Mouse (Mus musculus) layer of hippocampus, adult 11-12 months (tissue): ENCODE data around the gene Grid2ip.

Experiments used
- DNase-seq: peaks from one replicate; pipeline ENCODE4 v3.0.0; 2022; ENCODE audit warnings: low spot score

Grid2ip gene

DNA sequence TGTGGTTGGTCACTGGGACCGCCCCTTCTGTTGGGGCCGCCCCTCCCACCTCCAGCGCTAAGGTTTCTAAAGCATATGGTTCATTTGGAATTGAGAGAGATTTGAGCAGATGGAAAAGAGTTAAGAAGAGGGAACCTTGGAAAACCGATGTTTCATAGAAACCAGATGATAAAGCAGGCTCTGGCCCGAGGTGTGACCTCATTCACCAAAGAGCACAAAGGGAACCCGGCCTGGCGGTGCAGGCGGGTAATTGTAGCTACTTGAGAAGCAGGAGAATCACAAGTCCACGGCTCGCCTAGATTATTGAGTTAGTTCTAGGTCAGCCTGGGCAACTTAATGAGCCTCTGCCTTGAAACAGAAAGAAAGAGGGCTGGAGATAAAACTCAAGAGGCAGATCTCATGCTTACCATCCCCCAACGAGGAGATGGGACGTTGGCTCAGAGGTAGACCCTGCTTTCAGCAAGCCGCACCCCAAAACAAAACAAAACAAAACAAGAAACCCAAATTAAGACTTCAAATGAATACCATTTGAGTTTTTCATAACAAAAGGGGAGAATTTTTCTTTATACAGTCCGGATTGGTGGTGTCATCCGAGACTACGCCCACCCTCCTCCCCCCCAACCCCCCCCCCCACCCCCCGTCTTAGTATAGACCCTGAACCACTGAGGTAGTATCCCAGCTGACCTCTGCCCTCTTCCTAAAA, at the start of gene Grid2ip:
Gene Grid2ip (plus strand): TSS at position 653 of the 703 bp plus-strand sequence.
- no peak for DNase-seq

- no peak for DNase-seq
Measured at GRCm38 (mm10) chr5:143308825-143309224, 48.3 kb upstream of the Grid2ip start.

GRCm38 (mm10) chr5:143309916-143310315, 47.2 kb upstream of the Grid2ip start:
- DNase-seq = no peak

- DNase-seq = peak; percentile 83
Measured at GRCm38 (mm10) chr5:143311886-143312285, 45.3 kb upstream of the Grid2ip start.

DNA sequence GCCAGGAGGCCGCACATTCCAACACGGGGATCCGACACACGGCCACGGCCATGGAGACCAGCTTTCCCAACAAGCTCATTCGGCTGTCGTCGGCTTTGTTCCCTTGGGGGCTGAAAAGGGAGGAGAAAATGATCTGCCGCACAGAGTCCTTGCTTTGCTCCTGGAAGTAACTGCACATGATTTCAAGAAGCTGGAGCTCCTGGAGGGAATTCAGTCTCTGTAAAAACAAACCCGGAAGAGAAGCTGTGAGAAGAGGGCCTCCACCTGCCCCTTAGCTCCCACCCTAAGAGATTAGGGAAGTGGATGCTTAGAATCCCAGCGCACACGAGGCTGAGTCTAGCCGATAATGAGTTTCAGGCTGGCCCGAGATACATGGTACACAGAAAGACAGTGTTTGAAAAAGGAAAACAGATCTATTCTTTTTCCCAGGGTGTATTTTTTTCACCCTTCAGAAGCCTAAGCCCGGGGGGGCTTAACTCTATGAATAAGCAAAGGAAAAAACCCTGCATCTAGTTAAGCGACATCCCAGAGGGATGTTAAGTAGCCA, 42.9 kb upstream of the Grid2ip start:
- no peak for DNase-seq

- peak; percentile 83 for DNase-seq
Measured at GRCm38 (mm10) chr5:143314730-143315513, 42.2 kb upstream of the Grid2ip start, which contains the start of gene E130309D02Rik. E130309D02Rik (minus strand) TSS chr5:143315360.

GRCm38 (mm10) chr5:143315514-143315888, 41.6 kb upstream of the Grid2ip start:
- DNase-seq = no peak

DNA sequence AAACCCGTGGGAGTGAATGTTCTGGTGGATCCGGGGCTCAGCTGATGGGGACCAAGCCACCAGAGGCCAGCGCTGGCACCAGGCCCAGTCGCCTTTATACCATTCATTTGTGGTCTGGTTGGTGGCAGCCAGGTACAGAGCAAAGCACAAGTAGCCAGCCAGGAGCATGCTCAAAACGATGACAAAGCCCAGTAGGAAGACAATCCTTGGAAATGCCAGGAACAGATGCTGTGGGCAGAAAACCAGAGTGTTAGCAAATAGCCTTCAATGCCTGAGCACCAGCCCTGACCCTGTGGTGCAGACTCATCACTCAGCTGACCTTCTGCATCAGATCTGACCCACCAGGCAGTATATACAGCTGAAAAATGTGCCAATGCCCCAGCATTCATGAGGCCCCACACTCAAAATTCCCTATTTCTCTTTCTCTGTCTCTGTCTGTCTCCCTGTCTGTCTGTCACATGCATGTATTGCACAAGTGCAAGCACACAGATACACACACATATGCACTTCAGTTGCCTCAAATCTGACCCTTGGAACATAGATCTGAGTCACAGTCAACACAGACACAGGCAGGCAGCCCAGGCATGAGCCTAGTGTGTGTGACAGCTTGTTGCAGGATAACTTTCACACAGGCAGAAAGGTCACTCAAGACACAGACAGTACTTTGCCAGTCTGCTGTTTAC, 40.4 kb upstream of the Grid2ip start:
- DNase-seq = no peak

DNA sequence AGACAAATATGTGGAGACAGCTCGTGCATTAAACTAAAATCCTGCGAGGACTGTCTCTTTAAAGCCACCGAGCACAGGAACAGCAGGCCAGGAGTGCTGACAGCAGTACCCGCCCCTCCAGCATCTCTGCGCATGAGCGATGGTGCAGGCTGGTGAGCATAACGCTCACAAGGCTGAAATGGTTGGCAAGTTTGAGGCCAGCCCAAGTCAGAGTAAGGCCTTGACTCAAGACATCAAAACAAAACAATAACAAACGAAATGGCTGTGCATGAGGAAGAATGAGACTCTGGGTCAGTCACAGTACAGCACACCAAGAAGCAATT, 39.9 kb upstream of the Grid2ip start:
- no peak for DNase-seq

GRCm38 (mm10) chr5:143328690-143329495, 28.2 kb upstream of the Grid2ip start, which contains the start of gene Zdhhc4:
Zdhhc4 (minus strand) TSS chr5:143329256.
- DNase-seq = peak; percentile 88

- DNase-seq = peak; percentile 91
Measured at GRCm38 (mm10) chr5:143333872-143334271, 23.3 kb upstream of the Grid2ip start.

DNA sequence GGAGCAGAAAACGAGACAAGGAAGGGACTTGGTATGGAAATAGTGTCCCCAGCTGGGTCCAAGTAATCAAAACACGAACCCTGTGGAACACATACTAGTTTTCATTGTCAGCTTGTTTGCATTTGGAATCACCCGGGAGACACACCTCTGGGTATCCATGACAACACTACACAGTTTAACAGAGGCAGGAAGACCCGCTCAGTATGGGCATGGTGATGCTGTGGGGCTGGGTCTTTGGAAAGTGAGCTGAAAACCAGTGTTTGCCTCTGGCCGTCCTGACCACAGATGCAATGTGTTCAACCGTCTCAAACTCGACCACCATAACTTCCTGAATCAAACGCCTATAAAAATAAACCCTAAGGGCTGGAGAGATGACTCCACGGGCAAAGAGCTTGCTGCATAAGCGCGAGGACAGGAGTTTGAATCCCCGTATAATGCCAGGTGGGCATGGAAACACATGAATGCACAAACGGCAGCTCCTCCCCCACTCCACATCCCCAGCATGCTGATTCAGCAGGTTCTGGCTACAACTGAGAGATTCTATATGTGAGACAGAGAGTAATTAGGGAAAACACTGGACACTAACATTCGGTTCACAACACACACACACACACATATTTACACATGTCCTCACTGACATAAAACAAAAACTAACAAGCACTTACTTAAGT, 22.6 kb upstream of the Grid2ip start:
- DNase-seq = no peak

DNA sequence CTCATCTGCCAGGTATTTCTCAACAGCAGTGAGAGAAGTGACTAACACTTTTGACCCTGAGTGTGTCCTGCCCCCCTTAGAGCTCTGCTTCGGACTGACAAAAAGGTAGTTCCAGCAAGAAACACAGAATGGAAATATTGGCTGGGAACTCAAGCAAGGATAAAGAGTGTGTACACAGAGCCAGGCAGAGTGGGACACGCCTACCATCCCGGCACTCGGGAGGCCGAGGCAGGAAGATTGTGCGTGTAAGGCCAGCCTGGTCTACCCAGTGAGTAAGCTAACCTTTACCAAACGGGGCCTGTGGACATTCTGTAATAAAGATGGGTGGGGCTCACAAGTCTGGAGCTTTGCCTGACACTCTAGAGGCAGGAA, 22.1 kb upstream of the Grid2ip start:
- no peak for DNase-seq

DNA sequence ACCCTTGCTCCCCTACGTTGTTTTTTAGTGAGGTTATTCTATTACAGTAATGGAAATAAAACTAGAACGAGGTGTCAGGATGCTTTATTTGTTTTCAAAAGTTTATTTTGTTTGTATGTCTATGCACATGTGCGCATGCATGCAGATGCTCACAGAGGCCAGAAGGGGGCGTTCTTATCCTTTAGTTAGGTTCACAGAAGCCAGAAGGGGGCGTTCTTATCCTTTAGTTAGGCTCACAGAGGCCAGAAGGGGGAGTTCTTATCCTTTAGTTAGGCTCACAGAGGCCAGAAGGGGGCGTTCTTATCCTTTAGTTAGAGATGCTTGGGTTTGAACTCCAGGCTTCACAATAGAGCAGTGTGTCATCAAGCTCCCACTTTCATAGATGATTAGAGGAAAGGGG, 20.6 kb upstream of the Grid2ip start:
- no peak for DNase-seq

GRCm38 (mm10) chr5:143339603-143340002, 17.5 kb upstream of the Grid2ip start:
- no peak for DNase-seq

- DNase-seq = no peak
Measured at GRCm38 (mm10) chr5:143346367-143346766, 10.8 kb upstream of the Grid2ip start.

GRCm38 (mm10) chr5:143356017-143356416, 1.1 kb upstream of the Grid2ip start:
- DNase-seq = no peak

DNA sequence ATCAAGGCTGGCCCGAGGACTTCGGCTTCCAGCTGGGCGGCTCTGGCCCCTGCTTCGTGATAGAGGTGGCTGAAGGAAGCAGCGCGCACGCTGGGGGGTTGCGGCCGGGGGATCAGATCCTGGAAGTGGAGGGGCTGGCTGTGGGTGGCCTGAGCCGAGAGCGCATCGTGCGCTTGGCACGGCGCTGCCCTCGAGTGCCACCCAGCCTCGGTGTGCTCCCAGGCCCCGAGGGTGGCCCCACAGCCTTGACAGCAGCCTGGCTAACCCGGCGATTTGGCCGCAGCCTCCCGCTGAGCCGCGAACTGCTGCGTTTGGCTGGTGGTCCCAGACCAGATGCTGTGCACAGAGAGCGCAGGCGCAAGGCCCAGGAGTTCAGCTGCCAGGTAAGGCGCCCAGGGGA, 426 bp downstream of the Grid2ip start:
- no peak for DNase-seq

DNA sequence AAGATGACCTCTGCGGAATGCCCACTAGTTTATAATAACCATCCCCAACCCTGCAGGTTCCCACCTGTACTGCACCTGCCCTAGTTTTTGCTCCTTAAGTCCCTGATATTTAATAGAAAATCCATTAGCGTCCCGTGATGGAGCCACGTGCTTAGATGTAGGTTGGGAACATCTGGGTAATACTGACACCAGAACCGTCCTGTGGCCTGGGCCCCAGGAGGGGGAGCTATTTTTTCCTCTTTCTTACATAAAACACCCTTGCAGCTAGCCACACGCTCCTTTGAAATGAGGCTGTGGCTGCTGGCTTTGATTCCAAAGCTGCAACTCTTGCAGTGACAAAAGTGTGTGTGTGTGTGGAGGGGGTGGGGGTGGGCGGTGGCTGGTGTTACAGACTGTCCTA, 2.1 kb downstream of the Grid2ip start:
- no peak for DNase-seq

DNA sequence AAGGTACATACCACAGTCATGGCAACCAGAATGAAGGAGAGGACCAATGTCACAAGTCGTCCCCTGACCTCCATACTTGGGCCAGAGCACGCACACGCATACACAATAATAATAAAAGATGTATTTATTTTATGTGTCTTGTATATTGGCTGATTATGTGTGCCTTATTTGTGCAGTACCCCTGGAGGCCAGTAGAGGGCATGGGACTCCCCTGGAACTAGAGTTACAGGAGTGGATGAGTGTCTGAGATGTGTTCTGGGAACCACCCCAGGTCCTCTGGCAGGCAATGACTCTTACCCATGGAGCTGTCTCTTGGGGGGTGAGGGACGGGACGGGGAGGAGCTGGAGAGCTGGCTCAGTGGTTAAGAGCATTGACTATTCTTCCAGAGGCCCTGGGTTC, 2.9 kb downstream of the Grid2ip start:
- DNase-seq = no peak

GRCm38 (mm10) chr5:143361428-143361827, 4.3 kb downstream of the Grid2ip start:
- no peak for DNase-seq
